Mouse (Mus musculus) heart, adult 2 months (tissue): Measurements from ENCODE around the gene Zdhhc7. TPM values are rescaled to one million over a fixed set of nuclear protein-coding genes. Genes with fewer than 3 reads are reported as not detected.
A peak's percentile ranks its signal among the peaks of the same experiment; 100 is the strongest.

Experiments used
- DNase-seq, 2 experiments: peaks; one replicate each; pipeline ENCODE4 v3.0.0; 2021
- H3K27ac ChIP-seq: fragments of 200-600 bp; 2 replicates; pipeline ENCODE4 v1.8.1; 2022
- H3K27me3 ChIP-seq: fragments of 200-500 bp; 2 replicates; pipeline ENCODE4 v1.6.1; 2012; ENCODE audit warnings: mild to moderate bottlenecking, low read length, inconsistent platforms, mixed read lengths; ENCODE audit not compliant: control insufficient read depth, insufficient read depth
- H3K36me3 ChIP-seq: fragments of 200-500 bp; 2 replicates; pipeline ENCODE4 v1.6.1; 2012; ENCODE audit warnings: low read length, inconsistent platforms; ENCODE audit not compliant: control insufficient read depth, insufficient read depth
- H3K4me1 ChIP-seq: fragments of 200-500 bp; 2 replicates; pipeline ENCODE4 v1.6.1; 2011; ENCODE audit warnings: low read length; ENCODE audit not compliant: control insufficient read depth, insufficient read depth
- H3K4me3 ChIP-seq: fragments of 200-600 bp; 2 replicates; pipeline ENCODE4 v1.8.1; 2022
- H3K79me2 ChIP-seq: fragments of 200-500 bp; replicated peaks from 2 replicates; pipeline ENCODE4 v1.6.1; 2012; ENCODE audit warnings: mild to moderate bottlenecking, inconsistent platforms, low read length, moderate library complexity, mixed read lengths; ENCODE audit not compliant: control insufficient read depth, insufficient read depth
- H3K9ac ChIP-seq: fragments of 200-500 bp; 2 replicates; pipeline ENCODE4 v1.6.1; 2012; ENCODE audit warnings: low read depth, mild to moderate bottlenecking, control low read depth, inconsistent platforms, low read length, mixed read lengths
- CTCF ChIP-seq: fragments of 200-600 bp; IDR thresholded peaks from 2 replicates; pipeline ENCODE4 v1.8.1; 2022; ENCODE audit warnings: antibody characterized with exemption, mild to moderate bottlenecking, moderate library complexity
- EP300 ChIP-seq: fragments of 200-500 bp; IDR thresholded peaks from 2 replicates; pipeline ENCODE4 v1.6.1; 2011; ENCODE audit warnings: low read depth, low read length, control low read depth; ENCODE audit not compliant: insufficient read depth
- POLR2A ChIP-seq: fragments of 200-500 bp; IDR thresholded peaks from 2 replicates; pipeline ENCODE4 v1.6.1; 2011; ENCODE audit warnings: mild to moderate bottlenecking, low read depth, low read length, control low read depth; ENCODE audit not compliant: insufficient read depth
- WGBS: fragments of 180-500 bp; shearing (Covaris S2); methylation state at CpG from one replicate; pipeline ENCODE4 v1.1.7; 2018; 5-methylcytosine and 5-hydroxymethylcytosine counted together
- intact Hi-C: fragments of 180-260 bp; cut with DNase I; formaldehyde crosslinking; loops from one replicate; pipeline ENCODE4 v1.15.1; 2025
- polyA plus RNA-seq: library from polyadenylated mRNA; depleted of rRNA; stranded (reverse); fragments of >200 nt; gene quantifications from 2 replicates; pipeline ENCODE4 v1.2.3, GENCODE M21; 2012
- total RNA-seq, 2 experiments: library from RNA; stranded (reverse); gene quantifications; 2 replicates each; pipeline ENCODE4 v1.2.3; 2021

The Zdhhc7 gene
- total and polyA plus RNA-seq, 3 experiments = 34.2 to 48.5 (median 35.4) TPM

DNA sequence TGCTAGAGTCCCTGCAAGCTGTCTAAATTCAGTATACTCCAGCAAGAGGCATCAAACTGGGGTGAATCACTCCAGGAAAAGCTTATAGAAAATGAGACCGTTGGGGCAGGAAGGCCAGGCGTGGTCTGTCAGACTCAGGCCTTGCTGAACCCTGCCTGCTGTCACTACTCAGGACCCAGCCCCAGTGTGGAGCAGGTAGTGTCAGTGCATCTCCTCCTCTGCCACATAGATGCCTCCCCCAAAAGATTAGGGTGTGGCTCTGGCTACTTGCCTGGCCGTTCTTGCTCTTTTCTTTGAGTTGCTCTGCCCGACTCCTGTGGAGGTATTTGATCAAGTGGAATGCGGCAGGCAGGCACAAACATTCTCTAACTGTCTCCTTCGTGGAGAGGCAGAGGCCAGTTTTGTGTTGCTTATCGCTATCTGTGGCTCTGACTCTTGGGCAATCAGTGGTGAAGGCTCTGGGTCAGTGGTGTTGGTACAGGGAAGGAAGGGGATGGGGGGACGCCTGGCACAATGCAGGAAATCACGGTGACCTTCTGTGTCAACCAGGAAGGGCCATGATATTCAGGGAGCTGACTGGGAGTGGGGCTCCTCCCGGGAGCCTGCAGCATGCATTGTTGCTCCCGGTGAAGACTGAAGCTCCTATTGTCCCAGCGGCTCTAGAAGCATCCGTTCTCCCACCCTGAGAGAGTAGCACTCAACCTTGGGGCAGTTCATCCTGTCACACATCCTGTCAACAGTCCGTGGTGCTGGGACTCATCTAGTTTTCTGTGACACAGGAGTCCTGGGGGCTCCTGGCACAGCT, 25.3 kb upstream of the Zdhhc7 start:
- H3K36me3 ChIP-seq = no peaks in the 10 kb centered on the region
- no peaks in the 10 kb centered on the region for H3K79me2 ChIP-seq
- TF ChIP-seq POLR2A (0 out of 2 replicates have a peak, but pooled peaks have one; percentile 37), CTCF (no peak), EP300 (0 out of 2 replicates have a peak, but pooled peaks have one; percentile 10)
- intact Hi-C loops = loop anchor here (2.0 kb wide), 1 partner anchor 24 kb away; no protein-coding TSS in a partner anchor
- H3K4me1 ChIP-seq = peaks cover 10% of the 10 kb centered on the region
- no peaks in the 10 kb centered on the region for H3K27me3 ChIP-seq
- H3K4me3 ChIP-seq = no peak overlapping the region
- H3K27ac ChIP-seq = peak overlapping the region; percentile 76
- 0 out of 2 replicates have a peak overlapping the region, but pooled peaks have one; percentile 1 for H3K9ac ChIP-seq
- DNase-seq = peak in 1 of 2 experiments; percentile 30
- WGBS = 22% methylated on average over 14 of the region's 14 CpGs

DNA sequence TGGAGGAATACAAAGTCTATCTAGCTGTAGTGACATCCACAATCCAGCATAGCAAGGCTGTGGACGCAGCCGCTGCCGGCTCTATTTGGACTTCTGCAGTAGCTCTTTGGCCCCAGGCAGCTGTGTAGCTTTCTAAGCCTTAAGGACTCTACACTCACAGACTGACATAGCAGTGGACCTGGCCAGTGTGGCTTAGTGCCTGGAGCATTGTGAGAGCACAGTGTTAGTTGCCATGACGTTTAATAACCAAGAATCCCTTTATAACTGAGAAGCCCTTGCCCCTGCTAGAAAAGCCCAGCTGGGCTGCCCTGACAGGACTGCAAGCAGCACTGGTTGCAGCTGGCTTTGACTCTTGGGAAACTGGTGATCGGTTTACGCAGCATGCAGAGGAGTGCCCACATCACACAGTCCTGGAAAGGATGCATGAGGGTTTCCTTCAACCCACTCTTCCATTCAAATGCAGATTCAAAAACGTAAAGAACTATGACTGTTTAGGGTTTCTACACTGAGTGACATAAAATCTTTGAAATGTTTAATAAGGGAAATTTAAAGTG, 23.6 kb upstream of the Zdhhc7 start:
- TF ChIP-seq EP300 (no peak), CTCF (no peak), POLR2A (no peak)
- DNase-seq = no peak
- Histone ChIP-seq H3K9ac (no peak overlapping the region), H3K4me1 (peaks cover 14% of the 10 kb centered on the region), H3K36me3 (no peaks in the 10 kb centered on the region), H3K27me3 (no peaks in the 10 kb centered on the region), H3K79me2 (no peaks in the 10 kb centered on the region; the same call in 1 of the 2 replicates), H3K4me3 (no peak overlapping the region), H3K27ac (peak overlapping the region; percentile 3)
- intact Hi-C loops = no loop called here
- WGBS = 73% methylated on average over 7 of the region's 7 CpGs

DNA sequence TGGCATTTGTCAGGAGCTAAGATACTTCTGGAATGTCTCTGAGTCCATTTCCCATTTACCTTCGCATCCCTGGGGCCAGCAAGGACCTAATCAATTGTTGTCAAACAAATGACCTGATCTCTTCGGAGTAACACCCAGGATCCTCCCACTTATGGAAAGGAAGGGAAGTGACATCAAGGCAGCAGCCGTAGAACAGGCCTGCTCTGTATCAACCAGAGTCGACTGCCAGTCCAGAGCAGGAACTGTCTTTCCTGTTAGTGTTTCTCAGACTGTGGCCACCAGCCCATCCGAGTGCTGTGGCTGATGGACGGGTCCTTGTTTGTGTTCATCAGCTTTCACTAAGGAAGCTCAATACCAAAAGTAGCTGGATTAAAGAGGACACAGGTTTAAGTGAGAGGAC, 23.0 kb upstream of the Zdhhc7 start:
- Histone ChIP-seq H3K9ac (no peak overlapping the region), H3K36me3 (no peaks in the 10 kb centered on the region), H3K4me1 (peaks cover 19% of the 10 kb centered on the region), H3K4me3 (no peak overlapping the region), H3K27ac (peak overlapping the region; percentile 3), H3K79me2 (no peaks in the 10 kb centered on the region; the same call in 1 of the 2 replicates), H3K27me3 (no peaks in the 10 kb centered on the region)
- WGBS = 20% methylated on average over 6 of the region's 6 CpGs
- peak in 1 of 2 experiments; percentile 23 for DNase-seq
- TF ChIP-seq EP300 (no peak), CTCF (no peak), POLR2A (no peak)
- intact Hi-C loops = no loop called here

DNA sequence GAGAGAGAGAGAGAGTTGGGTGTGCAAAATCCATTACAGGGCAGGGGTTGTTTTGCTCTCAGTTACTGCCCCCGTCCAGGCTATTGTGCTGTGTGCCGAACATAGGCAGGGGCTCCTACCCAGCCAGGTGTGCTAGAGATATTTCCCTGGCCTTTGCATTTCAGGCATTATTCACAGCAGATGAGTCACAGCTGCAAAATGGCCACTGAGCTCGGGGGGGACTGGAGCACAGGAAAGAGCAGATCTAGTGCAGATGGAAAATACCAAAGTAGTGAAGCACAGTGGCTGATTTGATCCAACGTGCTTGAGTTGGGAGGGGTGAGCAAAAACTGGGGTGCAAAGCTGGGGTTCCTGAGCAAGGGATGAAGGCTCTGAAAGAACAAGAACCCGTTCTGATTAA, 19.7 kb upstream of the Zdhhc7 start:
- Histone ChIP-seq H3K79me2 (no peaks in the 10 kb centered on the region; the same call in 1 of the 2 replicates), H3K4me1 (peaks cover 23% of the 10 kb centered on the region), H3K27me3 (no peaks in the 10 kb centered on the region), H3K36me3 (no peaks in the 10 kb centered on the region), H3K9ac (no peak overlapping the region), H3K27ac (no peak overlapping the region), H3K4me3 (no peak overlapping the region)
- DNase-seq = peak in 1 of 2 experiments; percentile 19
- no peak for TF ChIP-seq POLR2A
- TF ChIP-seq EP300 = no peak
- no peak for TF ChIP-seq CTCF
- 38% methylated on average over 5 of the region's 5 CpGs for WGBS
- intact Hi-C loops = no loop called here

DNA sequence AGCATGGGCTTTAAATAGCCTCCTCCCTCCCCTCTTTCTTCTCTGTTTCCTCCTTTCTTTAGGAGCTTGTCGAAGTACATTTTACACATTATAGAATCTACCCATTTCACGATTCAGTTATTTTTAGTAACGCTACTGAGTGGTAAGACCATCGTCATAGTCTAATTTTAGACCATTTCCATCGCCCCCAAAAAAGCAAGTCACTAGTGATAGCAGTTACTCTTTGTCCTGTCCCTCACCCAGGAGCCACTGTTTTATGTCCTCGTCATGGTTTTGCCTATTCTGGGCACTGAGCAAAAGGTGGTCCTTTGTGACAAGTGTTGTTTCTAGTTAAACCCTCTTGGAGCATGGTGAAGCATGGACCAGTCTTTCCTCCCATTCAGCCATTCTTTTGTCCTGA, 18.6 kb upstream of the Zdhhc7 start:
- intact Hi-C loops = no loop called here
- peak in 1 of 2 experiments; percentile 18 for DNase-seq
- no peak for TF ChIP-seq EP300
- TF ChIP-seq POLR2A = no peak
- TF ChIP-seq CTCF = no peak
- Histone ChIP-seq H3K27me3 (no peaks in the 10 kb centered on the region), H3K4me3 (no peak overlapping the region), H3K4me1 (peaks cover 23% of the 10 kb centered on the region), H3K27ac (peak overlapping the region; percentile 13), H3K79me2 (no peaks in the 10 kb centered on the region; the same call in 1 of the 2 replicates), H3K36me3 (no peaks in the 10 kb centered on the region), H3K9ac (0 out of 2 replicates have a peak overlapping the region, but pooled peaks have one; percentile 26)
- 27% methylated on average over 6 of the region's 6 CpGs for WGBS

DNA sequence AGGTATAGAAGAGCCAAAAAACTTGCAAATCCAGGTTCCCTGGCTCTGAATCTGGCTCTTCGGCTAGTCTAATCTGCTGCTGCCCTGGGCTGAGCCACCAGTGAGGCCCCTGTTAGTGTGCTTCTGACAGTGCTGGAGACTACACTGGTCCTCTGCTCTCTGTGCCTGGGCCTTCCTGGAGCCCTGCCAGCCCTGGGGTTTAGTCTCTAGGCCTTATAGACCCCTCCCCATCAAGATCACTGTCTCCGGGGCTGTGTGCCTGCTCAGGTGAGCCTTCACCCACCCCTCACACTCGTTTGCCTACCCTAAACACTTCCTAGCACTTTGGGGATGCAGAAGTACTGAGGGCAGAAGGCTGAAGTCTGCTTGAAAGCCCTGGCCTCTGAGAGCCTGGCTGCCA, 18.1 kb upstream of the Zdhhc7 start:
- intact Hi-C loops = no loop called here
- H3K9ac ChIP-seq = no peak overlapping the region

More for the DNA sequence above, 18.1 kb upstream of the Zdhhc7 start:
- peak overlapping the region; percentile 6 for H3K27ac ChIP-seq
- no peaks in the 10 kb centered on the region for H3K27me3 ChIP-seq
- WGBS = 69% methylated on average over 3 of the region's 3 CpGs
- no peaks in the 10 kb centered on the region; the same call in 1 of the 2 replicates for H3K79me2 ChIP-seq
- no peak for DNase-seq
- peaks cover 23% of the 10 kb centered on the region for H3K4me1 ChIP-seq
- no peaks in the 10 kb centered on the region for H3K36me3 ChIP-seq
- H3K4me3 ChIP-seq = no peak overlapping the region
- TF ChIP-seq EP300 (no peak), CTCF (no peak), POLR2A (no peak)
